Mouse (Mus musculus) lung, postnatal 0 days (tissue): ENCODE data around the gene 2810006K23Rik. TPM values are rescaled to one million over a fixed set of nuclear protein-coding genes. Genes with fewer than 3 reads are reported as not detected.
A peak's percentile ranks its signal among the peaks of the same experiment; 100 is the strongest.

Experiments
- ATAC-seq: fragments of 200-750 bp; cut with Nextera tagmentation; 2 replicates; pipeline ENCODE4 v1.8.0; 2017; ENCODE audit warnings: moderate library complexity
- DNase-seq: peaks from one replicate; pipeline ENCODE4 v3.0.0-alpha.2; 2016; ENCODE audit warnings: low spot score
- H3K27ac ChIP-seq: fragments of 300-500 bp; sonication (generic); 2 replicates; pipeline ENCODE4 v1.5.1; 2014; ENCODE audit warnings: antibody characterized with exemption, mild to moderate bottlenecking, low read length, mixed read lengths
- H3K27me3 ChIP-seq: fragments of 300-500 bp; sonication (generic); replicated peaks from 2 replicates; pipeline ENCODE4 v1.6.1; 2014; ENCODE audit warnings: low read length, mixed read lengths; ENCODE audit not compliant: insufficient read depth
- H3K36me3 ChIP-seq: fragments of 300-500 bp; sonication (generic); 2 replicates; pipeline ENCODE4 v1.6.1; 2014; ENCODE audit warnings: low read length, mixed read lengths; ENCODE audit not compliant: insufficient read depth
- H3K4me1 ChIP-seq: fragments of 300-500 bp; sonication (generic); 2 replicates; pipeline ENCODE4 v1.6.1; 2014; ENCODE audit warnings: antibody characterized with exemption, low read depth, low read length, mixed read lengths; ENCODE audit not compliant: insufficient read depth
- H3K4me2 ChIP-seq: fragments of 300-500 bp; sonication (generic); replicated peaks from 2 replicates; pipeline ENCODE4 v1.6.1; 2014; ENCODE audit warnings: low read depth, mild to moderate bottlenecking, low read length, moderate library complexity, mixed read lengths
- H3K4me3 ChIP-seq: fragments of 300-500 bp; sonication (generic); 2 replicates; pipeline ENCODE4 v1.5.1; 2014; ENCODE audit warnings: low read depth, low read length
- H3K9ac ChIP-seq: fragments of 300-500 bp; sonication (generic); replicated peaks from 2 replicates; pipeline ENCODE4 v1.6.1; 2014; ENCODE audit warnings: low read depth, mild to moderate bottlenecking
- H3K9me3 ChIP-seq: fragments of 300-500 bp; sonication (generic); 2 replicates; pipeline ENCODE4 v1.6.1; 2016; ENCODE audit warnings: low read length, mixed read lengths
- CTCF ChIP-seq: IDR thresholded peaks from 2 replicates; pipeline ENCODE4 v1.5.1; 2016; ENCODE audit warnings: antibody characterized with exemption, mild to moderate bottlenecking
- EP300 ChIP-seq: IDR thresholded peaks from 2 replicates; pipeline ENCODE4 v1.6.1; 2016; ENCODE audit warnings: antibody characterized with exemption, mild to moderate bottlenecking, control low read depth
- WGBS: fragments of 180-500 bp; shearing (Covaris S2); extraction: QIAGEN DNeasy Blood & Tissue Kit; methylation state at CpG from one replicate; pipeline ENCODE4 v1.1.7; 2014; 5-methylcytosine and 5-hydroxymethylcytosine counted together
- polyA plus RNA-seq: library from polyadenylated mRNA; unstranded; fragments of >200 nt; fragmentation: Nextera tagmentation; extraction: Ambion mirVana; gene quantifications from 2 replicates; pipeline ENCODE4 v1.2.1, GENCODE M21; 2015

The 2810006K23Rik gene
- polyA plus RNA-seq, 1 experiment from 2014 or later, result 6.1 TPM

DNA sequence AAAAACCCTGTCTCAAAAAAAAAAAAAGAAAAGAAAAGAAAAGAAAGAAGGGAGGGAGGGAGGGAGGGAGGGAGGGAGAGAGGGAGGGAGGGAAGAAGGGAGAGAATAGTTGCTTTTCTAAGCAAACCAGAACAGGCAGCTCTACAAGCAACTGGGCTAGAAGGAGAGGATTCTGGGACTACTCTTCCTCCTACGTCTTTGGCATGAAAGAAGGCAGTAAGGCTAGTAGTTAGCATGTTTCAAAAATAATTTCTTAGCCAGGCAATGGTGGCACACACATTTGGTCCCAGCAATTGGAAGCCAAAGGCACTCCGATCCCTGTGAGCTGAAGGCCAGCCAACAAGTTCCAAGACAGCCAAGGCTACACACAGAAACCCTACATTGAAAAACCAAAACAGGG, 37.9 kb downstream of the 2810006K23Rik start:
- H3K36me3 ChIP-seq, result peaks cover 17% of the 10 kb centered on the region
- H3K4me2 ChIP-seq, result no peak overlapping the region
- no peak overlapping the region for H3K4me3 ChIP-seq
- TF ChIP-seq EP300 (no peak), CTCF (no peak)
- no peaks in the 10 kb centered on the region for H3K9me3 ChIP-seq
- no peaks in the 10 kb centered on the region for H3K27me3 ChIP-seq
- no peak for DNase-seq
- no peak overlapping the region for H3K27ac ChIP-seq
- WGBS, result 89% methylated on average over 2 of the region's 2 CpGs
- no peak overlapping the region for H3K9ac ChIP-seq
- no peak for ATAC-seq
- H3K4me1 ChIP-seq, result no peaks in the 10 kb centered on the region

DNA sequence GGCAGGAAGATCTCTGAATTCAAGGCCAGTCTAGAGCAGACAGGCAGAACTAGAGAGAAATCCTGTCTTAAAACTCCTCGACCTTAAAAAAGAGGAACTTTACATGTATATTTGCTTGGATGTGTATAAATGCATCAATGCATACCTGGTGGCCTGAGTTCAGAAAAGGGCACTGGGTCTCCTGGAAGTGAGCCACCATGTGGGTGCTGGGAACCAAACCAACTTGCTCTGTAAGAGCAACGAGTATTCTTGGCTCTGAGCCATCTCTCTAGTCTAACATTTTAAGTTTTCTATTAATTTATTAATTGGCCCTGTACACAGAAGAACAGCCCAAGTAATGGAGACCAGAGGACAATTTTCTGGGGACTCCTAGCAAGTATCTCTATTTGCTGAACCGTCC, 38.8 kb downstream of the 2810006K23Rik start:
- H3K27ac ChIP-seq, result no peak overlapping the region

DNA sequence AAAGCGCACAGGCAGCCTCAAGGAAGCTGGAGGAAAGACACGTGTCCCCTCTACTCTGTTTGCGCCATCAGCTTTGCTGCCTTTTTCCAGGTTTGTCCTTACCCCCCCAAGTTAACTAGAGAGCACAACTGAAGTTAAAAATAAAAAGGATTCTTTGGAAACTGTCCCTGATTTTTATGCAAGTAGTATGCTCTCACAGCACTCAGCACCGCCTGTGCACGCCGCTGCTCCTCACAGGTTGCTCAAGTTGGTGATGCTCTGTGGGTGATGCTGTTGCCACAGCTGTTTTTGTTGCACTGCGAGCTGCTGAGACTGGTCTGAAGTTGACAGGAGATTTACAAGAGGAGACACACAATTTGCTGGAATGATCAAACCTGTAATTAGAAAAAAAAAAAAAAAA, 46.4 kb downstream of the 2810006K23Rik start:
- WGBS, result 97% methylated on average over 7 of the region's 7 CpGs
- Histone ChIP-seq H3K36me3 (peaks cover 53% of the 10 kb centered on the region), H3K4me1 (no peaks in the 10 kb centered on the region)

More for the DNA sequence above, 38.8 kb downstream of the 2810006K23Rik start:
- Histone ChIP-seq H3K27me3 (no peaks in the 10 kb centered on the region), H3K9me3 (no peaks in the 10 kb centered on the region), H3K36me3 (peaks cover 19% of the 10 kb centered on the region), H3K4me3 (no peak overlapping the region), H3K4me1 (no peaks in the 10 kb centered on the region), H3K4me2 (no peak overlapping the region), H3K9ac (no peak overlapping the region)
- WGBS, result 52% methylated on average over 3 of the region's 3 CpGs
- no peak; the same call in 1 of the 2 replicates for ATAC-seq
- peak; percentile 27 for DNase-seq
- TF ChIP-seq CTCF (no peak), EP300 (no peak)

GRCm38 (mm10) chr5:124376401-124376800, 48.5 kb downstream of the 2810006K23Rik start:
- peaks cover 54% of the 10 kb centered on the region for H3K36me3 ChIP-seq
- ATAC-seq, result no peak; the same call in 1 of the 2 replicates
- no peaks in the 10 kb centered on the region for H3K9me3 ChIP-seq

More for the DNA sequence above, 46.4 kb downstream of the 2810006K23Rik start:
- no peak overlapping the region for H3K27ac ChIP-seq
- H3K9ac ChIP-seq, result no peak overlapping the region
- DNase-seq (no peak), ATAC-seq (no peak)
- no peak overlapping the region for H3K4me3 ChIP-seq
- no peaks in the 10 kb centered on the region for H3K9me3 ChIP-seq
- no peak for TF ChIP-seq CTCF
- TF ChIP-seq EP300, result no peak
- no peak overlapping the region for H3K4me2 ChIP-seq
- H3K27me3 ChIP-seq, result no peaks in the 10 kb centered on the region

DNA sequence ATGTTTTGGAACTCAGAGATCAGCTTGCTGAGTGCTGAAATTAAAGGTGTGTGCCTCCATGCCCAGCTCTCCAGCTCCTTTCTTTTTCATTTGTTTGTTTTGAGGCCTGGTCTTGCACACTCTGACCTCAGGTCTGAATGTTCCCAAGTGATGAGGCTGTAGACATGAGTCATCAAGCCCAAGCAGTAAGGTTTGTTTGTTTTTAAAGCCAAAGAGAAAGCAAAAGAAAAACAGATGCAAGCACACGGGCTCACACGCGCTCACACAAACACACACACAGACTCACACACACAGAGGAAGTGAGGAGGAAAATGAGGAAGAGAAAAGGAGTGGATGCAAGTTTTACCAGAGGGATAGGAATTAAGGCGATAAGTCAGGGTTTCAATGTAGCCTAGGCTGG, 49.3 kb downstream of the 2810006K23Rik start:
- Histone ChIP-seq H3K4me2 (no peak overlapping the region), H3K9me3 (no peaks in the 10 kb centered on the region), H3K4me3 (no peak overlapping the region), H3K27me3 (no peaks in the 10 kb centered on the region), H3K4me1 (no peaks in the 10 kb centered on the region), H3K9ac (no peak overlapping the region), H3K27ac (no peak overlapping the region), H3K36me3 (peaks cover 48% of the 10 kb centered on the region)
- TF ChIP-seq CTCF (no peak), EP300 (no peak)
- DNase-seq, result peak; percentile 14
- 80% methylated on average over 4 of the region's 4 CpGs for WGBS
- ATAC-seq, result no peak

More at GRCm38 (mm10) chr5:124376401-124376800, 48.5 kb downstream of the 2810006K23Rik start:
- Histone ChIP-seq H3K9ac (no peak overlapping the region), H3K4me2 (no peak overlapping the region), H3K4me3 (no peak overlapping the region), H3K27me3 (no peaks in the 10 kb centered on the region), H3K27ac (no peak overlapping the region), H3K4me1 (no peaks in the 10 kb centered on the region)
- WGBS, result 97% methylated on average over 1 of the region's 1 CpGs
- no peak for TF ChIP-seq CTCF
- TF ChIP-seq EP300, result no peak
- DNase-seq, result no peak

DNA sequence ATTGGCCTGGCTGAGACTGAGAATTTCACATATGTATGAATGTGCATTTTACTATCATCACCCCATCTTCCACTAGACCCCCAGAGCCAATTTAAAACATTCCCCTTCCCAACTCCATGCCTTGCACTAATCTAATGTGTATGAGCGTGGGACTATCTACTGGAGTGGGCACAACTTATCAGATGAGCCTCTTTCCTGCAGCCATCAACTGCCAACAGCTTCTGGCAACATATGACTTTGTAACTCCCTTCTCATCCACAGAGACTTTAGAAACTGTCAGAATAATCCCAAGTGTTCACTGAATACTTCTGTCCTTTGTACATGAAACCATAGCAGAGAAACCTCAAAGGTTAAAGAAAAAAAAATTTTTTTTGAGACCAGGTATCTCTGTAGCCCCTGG, 52.2 kb downstream of the 2810006K23Rik start:
- H3K27me3 ChIP-seq, result no peaks in the 10 kb centered on the region
- no peaks in the 10 kb centered on the region for H3K4me1 ChIP-seq
- no peak overlapping the region for H3K4me2 ChIP-seq
- 91% methylated on average over 1 of the region's 1 CpGs for WGBS
- DNase-seq, result no peak
- no peak for ATAC-seq
- peaks cover 45% of the 10 kb centered on the region for H3K36me3 ChIP-seq
- no peak overlapping the region for H3K27ac ChIP-seq
- no peaks in the 10 kb centered on the region for H3K9me3 ChIP-seq
- TF ChIP-seq EP300 (no peak), CTCF (no peak)
- H3K4me3 ChIP-seq, result no peak overlapping the region
- no peak overlapping the region for H3K9ac ChIP-seq

DNA sequence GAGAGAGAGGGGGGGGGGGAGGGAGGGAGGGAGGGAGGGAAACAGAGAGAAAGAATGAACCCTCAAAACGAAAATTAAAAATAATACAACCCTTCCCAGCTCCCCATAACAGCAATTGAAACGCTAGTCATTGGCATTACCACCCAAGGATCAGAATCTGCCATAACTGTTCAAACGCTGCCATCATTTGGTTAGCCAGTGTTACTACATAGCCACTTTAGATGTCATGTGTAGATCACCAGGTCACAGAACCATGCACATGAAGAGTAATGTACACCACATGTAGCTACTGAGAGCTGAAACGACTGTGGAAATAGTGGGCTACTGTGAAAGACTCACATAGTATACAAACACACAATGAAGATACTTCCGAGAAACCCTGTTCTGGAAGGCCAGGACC, 60.0 kb downstream of the 2810006K23Rik start:
- no peak overlapping the region for H3K4me3 ChIP-seq
- no peaks in the 10 kb centered on the region for H3K27me3 ChIP-seq
- H3K36me3 ChIP-seq, result peaks cover 50% of the 10 kb centered on the region; the same call in 1 of the 2 replicates
- no peak overlapping the region for H3K9ac ChIP-seq
- 69% methylated on average over 5 of the region's 5 CpGs for WGBS
- DNase-seq, result peak; percentile 45
- ATAC-seq, result no peak
- TF ChIP-seq CTCF (peak; percentile 74), EP300 (no peak)
- H3K27ac ChIP-seq, result no peak overlapping the region
- H3K4me2 ChIP-seq, result no peak overlapping the region
- no peaks in the 10 kb centered on the region for H3K9me3 ChIP-seq
- H3K4me1 ChIP-seq, result no peaks in the 10 kb centered on the region

Other genes with a start within 250 kb of the 2810006K23Rik start
- gene Abcb9, start 232.3 kb upstream of the 2810006K23Rik start, polyA plus RNA-seq, result 2.6 and 3.1 TPM in 2 replicates
- 27.4 and 29.4 TPM in 2 replicates for gene Ogfod2, start 215.8 kb upstream of the 2810006K23Rik start, polyA plus RNA-seq
- gene Arl6ip4, start 212.0 kb upstream of the 2810006K23Rik start, polyA plus RNA-seq, result 92.2 and 99.7 TPM in 2 replicates
- gene Pitpnm2, start 78.3 kb upstream of the 2810006K23Rik start, polyA plus RNA-seq, result 9.2 and 10.5 TPM in 2 replicates
- gene Mphosph9, start 117 bp upstream of the 2810006K23Rik start, polyA plus RNA-seq, result 3.2 and 3.4 TPM in 2 replicates
- gene Cdk2ap1, start 35.0 kb downstream of the 2810006K23Rik start, polyA plus RNA-seq, result 39.3 and 49.3 TPM in 2 replicates
- 46.5 and 58.0 TPM in 2 replicates for gene Sbno1, start 97.9 kb downstream of the 2810006K23Rik start, polyA plus RNA-seq
- gene Kmt5a, start 111.8 kb downstream of the 2810006K23Rik start, polyA plus RNA-seq, result 18.0 and 21.9 TPM in 2 replicates
- 31.5 and 32.7 TPM in 2 replicates for gene Rilpl2, start 150.3 kb downstream of the 2810006K23Rik start, polyA plus RNA-seq
- gene Snrnp35, start 155.0 kb downstream of the 2810006K23Rik start, polyA plus RNA-seq, result 11.7 and 12.8 TPM in 2 replicates
- 24.4 and 26.6 TPM in 2 replicates for gene Rilpl1, start 203.3 kb downstream of the 2810006K23Rik start, polyA plus RNA-seq
- 478 and 479 TPM in 2 replicates for gene Tmed2, start 212.6 kb downstream of the 2810006K23Rik start, polyA plus RNA-seq
- gene Ddx55, start 224.8 kb downstream of the 2810006K23Rik start, polyA plus RNA-seq, result 6.3 and 6.7 TPM in 2 replicates